Mouse (Mus musculus) C2C12 (cell line): ENCODE data around the gene Ireb2. TPM values are rescaled to one million over a fixed set of nuclear protein-coding genes. Genes with fewer than 3 reads are reported as not detected.

ENCODE experiments used
- H3K27me3 ChIP-seq: one replicate; pipeline ENCODE4 v1.6.1; 2011; ENCODE audit not compliant: control insufficient read depth, insufficient read depth, insufficient read length
- H3K36me3 ChIP-seq: one replicate; pipeline ENCODE4 v1.6.1; 2011; ENCODE audit not compliant: control insufficient read depth, insufficient read depth
- H3K4me3 ChIP-seq: one replicate; pipeline ENCODE4 v1.5.1; 2011; ENCODE audit warnings: mild to moderate bottlenecking, control low read depth; ENCODE audit not compliant: poor library complexity, insufficient read depth, severe bottlenecking
- H3K79me2 ChIP-seq: one replicate; pipeline ENCODE4 v1.6.1; 2011; ENCODE audit not compliant: control insufficient read depth, insufficient read depth
- H3K79me3 ChIP-seq: one replicate; pipeline ENCODE4 v1.6.1; 2011; ENCODE audit warnings: low read depth, control low read depth
- H3ac ChIP-seq: one replicate; pipeline ENCODE3; 2011; ENCODE audit warnings: low read depth; ENCODE audit not compliant: control insufficient read depth, insufficient read length
- CEBPB ChIP-seq: IDR thresholded peaks from one replicate; pipeline ENCODE4 v1.6.1; 2011; ENCODE audit warnings: low read depth, mild to moderate bottlenecking, control low read depth, moderate library complexity
- CTCF ChIP-seq: IDR thresholded peaks from one replicate; pipeline ENCODE4 v1.5.1; 2011; ENCODE audit not compliant: control insufficient read depth, insufficient read depth, insufficient read length
- FOSL1 ChIP-seq: IDR thresholded peaks from one replicate; pipeline ENCODE4 v1.8.0; 2011; ENCODE audit warnings: mild to moderate bottlenecking, low read length; ENCODE audit not compliant: poor library complexity, insufficient read depth, severe bottlenecking
- MAX ChIP-seq: IDR thresholded peaks from one replicate; pipeline ENCODE4 v1.6.1; 2011; ENCODE audit warnings: mild to moderate bottlenecking, control low read depth
- MYOD1 ChIP-seq: IDR thresholded peaks from one replicate; pipeline ENCODE4 v1.6.1; 2011; ENCODE audit warnings: low read depth; ENCODE audit not compliant: control insufficient read depth, insufficient read length
- MYOG ChIP-seq: IDR thresholded peaks from one replicate; pipeline ENCODE4 v1.6.1; 2011; ENCODE audit not compliant: control insufficient read depth, insufficient read length; ENCODE audit errors: extremely low read depth
- USF1 ChIP-seq: IDR thresholded peaks from one replicate; pipeline ENCODE4 v1.6.1; 2011; ENCODE audit warnings: low read depth, mild to moderate bottlenecking, control low read depth, moderate library complexity
- polyA plus RNA-seq: library from polyadenylated mRNA; unstranded; fragments of >200 nt; fragmentation: generic; extraction: Trizol; gene quantifications from one replicate; pipeline ENCODE4 v1.2.1, GENCODE M21; 2012; ENCODE audit warnings: missing spikeins

Ireb2 gene
- polyA plus RNA-seq, 1 experiment, result 7.8 TPM

GRCm38 (mm10) chr9:54915576-54915975 lies 52.0 kb downstream of the Ireb2 start:
- Histone ChIP-seq H3K79me2 (no peaks in the 10 kb centered on the region), H3K4me3 (no peak overlapping the region), H3ac (no peak overlapping the region), H3K36me3 (peaks cover 20% of the 10 kb centered on the region), H3K79me3 (no peaks in the 10 kb centered on the region), H3K27me3 (no peaks in the 10 kb centered on the region)
- TF ChIP-seq MYOD1 (no peak), FOSL1 (no peak), CEBPB (no peak), CTCF (no peak), USF1 (no peak)

GRCm38 (mm10) chr9:54916401-54916800 lies 52.8 kb downstream of the Ireb2 start:
- H3K27me3 ChIP-seq, result no peaks in the 10 kb centered on the region
- no peaks in the 10 kb centered on the region for H3K79me2 ChIP-seq
- peaks cover 12% of the 10 kb centered on the region for H3K36me3 ChIP-seq
- no peaks in the 10 kb centered on the region for H3K79me3 ChIP-seq
- H3ac ChIP-seq, result no peak overlapping the region
- TF ChIP-seq USF1 (no peak), MAX (no peak), FOSL1 (no peak), CEBPB (no peak), CTCF (no peak), MYOD1 (no peak), MYOG (no peak)
- no peak overlapping the region for H3K4me3 ChIP-seq

DNA sequence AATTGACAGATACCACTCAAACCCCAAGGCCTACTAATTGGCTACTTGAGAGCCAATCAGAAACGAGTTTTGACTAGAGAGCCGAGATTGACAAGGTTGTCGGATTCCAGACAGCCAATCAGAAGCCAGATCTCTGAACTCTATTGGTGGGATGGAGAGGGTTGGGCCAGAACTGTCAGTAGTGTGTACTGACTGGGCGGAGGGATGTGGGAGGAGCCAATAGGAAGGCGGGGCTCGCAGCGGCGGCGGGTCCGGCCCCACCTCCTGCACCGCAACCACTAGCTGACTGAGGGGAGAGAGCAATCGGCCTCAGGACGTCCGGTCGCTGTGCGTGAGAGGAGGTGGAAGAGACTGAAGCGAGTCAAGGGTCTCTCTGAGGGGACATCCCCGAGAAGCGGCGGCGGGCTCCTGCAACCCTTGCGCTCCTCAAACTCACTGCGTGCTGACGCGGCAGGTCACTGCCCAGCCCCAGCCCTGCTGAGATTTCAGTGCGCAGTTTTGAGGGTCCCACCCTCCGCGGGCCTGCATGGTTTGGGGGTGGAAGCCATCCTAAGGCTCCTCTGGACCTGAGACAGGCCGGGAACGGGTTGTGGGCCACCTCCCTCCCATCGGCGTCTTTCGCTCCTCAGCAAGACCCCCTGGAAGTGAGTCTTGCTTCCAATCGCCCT lies 53.6 kb downstream of the Ireb2 start, which contains the start of gene Hykk:
Hykk (plus strand) TSS at position 274 of the 668 bp plus-strand sequence.
- Histone ChIP-seq H3K27me3 (no peaks in the 10 kb centered on the region), H3K79me2 (no peaks in the 10 kb centered on the region), H3ac (no peak within 1 kb of the TSS), H3K36me3 (peaks cover 12% of the 10 kb centered on the region), H3K4me3 (no peak within 1 kb of the TSS), H3K79me3 (no peaks in the 10 kb centered on the region)
- TF ChIP-seq CEBPB (no peak), CTCF (no peak), MYOG (no peak), MAX (no peak), MYOD1 (no peak), USF1 (no peak), FOSL1 (no peak)

- Histone ChIP-seq H3K36me3 (peaks cover 2% of the 10 kb centered on the region), H3K79me3 (no peaks in the 10 kb centered on the region), H3K79me2 (no peaks in the 10 kb centered on the region), H3ac (no peak overlapping the region), H3K27me3 (no peaks in the 10 kb centered on the region), H3K4me3 (no peak overlapping the region)
- TF ChIP-seq CTCF (no peak), FOSL1 (no peak), USF1 (no peak), MAX (no peak), MYOD1 (no peak), CEBPB (no peak), MYOG (no peak)
Observed at GRCm38 (mm10) chr9:54918191-54918590, 54.6 kb downstream of the Ireb2 start.

GRCm38 (mm10) chr9:54918781-54919180 lies 55.2 kb downstream of the Ireb2 start:
- Histone ChIP-seq H3ac (no peak overlapping the region), H3K36me3 (no peaks in the 10 kb centered on the region), H3K27me3 (no peaks in the 10 kb centered on the region), H3K79me2 (no peaks in the 10 kb centered on the region), H3K79me3 (no peaks in the 10 kb centered on the region), H3K4me3 (no peak overlapping the region)
- TF ChIP-seq CTCF (no peak), USF1 (no peak), MYOG (no peak), MYOD1 (no peak), CEBPB (no peak), FOSL1 (no peak), MAX (no peak)

- no peaks in the 10 kb centered on the region for H3K79me2 ChIP-seq
- H3K27me3 ChIP-seq, result no peaks in the 10 kb centered on the region
- H3K36me3 ChIP-seq, result no peaks in the 10 kb centered on the region
- H3ac ChIP-seq, result no peak overlapping the region
- TF ChIP-seq CEBPB (no peak), CTCF (no peak), FOSL1 (no peak), MAX (no peak), MYOG (no peak), MYOD1 (no peak), USF1 (no peak)
- no peak overlapping the region for H3K4me3 ChIP-seq
- no peaks in the 10 kb centered on the region for H3K79me3 ChIP-seq
Observed at GRCm38 (mm10) chr9:54919946-54920345, 56.4 kb downstream of the Ireb2 start.
